Mouse (Mus musculus) MN1 (cell line): ENCODE measurements around the gene Aco2.
A peak's percentile ranks its signal among the peaks of the same experiment; 100 is the strongest.

ENCODE experiments used
- DNase-seq: peaks from one replicate; pipeline ENCODE4 v3.0.0-alpha.2; 2016; ENCODE audit warnings: low spot score

Gene Aco2

DNA sequence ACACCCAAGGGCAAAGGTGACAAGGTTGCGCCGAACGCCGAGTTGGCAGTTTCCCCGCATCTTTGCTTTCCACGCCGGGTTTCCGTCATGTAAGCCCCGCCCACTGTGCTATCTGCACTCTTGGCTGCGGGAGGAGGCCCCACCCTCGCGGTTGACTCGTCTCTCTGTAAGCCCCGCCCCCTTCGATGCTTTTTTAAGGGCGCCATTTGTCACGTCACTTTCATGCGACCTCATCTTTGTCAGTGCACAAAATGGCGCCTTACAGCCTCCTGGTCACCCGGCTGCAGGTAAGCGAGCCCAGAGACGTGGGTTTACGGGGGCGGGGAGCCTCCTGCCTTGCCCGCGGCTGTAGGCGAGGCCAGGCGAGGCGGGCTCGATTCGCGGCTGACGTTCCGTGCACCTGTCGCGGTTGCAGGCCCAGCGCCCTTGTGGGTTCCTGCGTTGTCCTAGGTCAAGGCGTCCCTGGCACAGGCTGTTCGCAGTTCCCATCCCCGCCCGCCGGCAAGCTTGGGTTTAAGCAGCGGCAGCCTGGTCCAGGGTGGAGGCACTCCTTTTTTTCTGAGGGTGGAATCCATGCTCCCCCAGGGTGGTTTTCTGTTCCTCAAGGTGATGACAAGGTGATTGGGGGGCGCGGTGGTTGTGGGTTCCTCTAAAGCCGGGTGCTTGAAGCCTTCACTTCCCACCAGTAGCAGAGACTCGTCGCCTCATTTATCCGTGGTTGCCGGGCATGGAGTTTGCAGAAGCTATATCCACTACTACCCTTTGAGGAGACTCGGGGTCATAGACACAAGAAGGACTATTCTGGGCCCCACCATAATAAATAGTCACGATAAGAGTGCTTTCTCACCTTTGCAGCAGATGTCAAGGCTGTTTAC, at the start of gene Aco2:
Gene Aco2 (plus strand): TSS at position 48 of the 875 bp plus-strand sequence.
- peak; percentile 100 for DNase-seq

DNA sequence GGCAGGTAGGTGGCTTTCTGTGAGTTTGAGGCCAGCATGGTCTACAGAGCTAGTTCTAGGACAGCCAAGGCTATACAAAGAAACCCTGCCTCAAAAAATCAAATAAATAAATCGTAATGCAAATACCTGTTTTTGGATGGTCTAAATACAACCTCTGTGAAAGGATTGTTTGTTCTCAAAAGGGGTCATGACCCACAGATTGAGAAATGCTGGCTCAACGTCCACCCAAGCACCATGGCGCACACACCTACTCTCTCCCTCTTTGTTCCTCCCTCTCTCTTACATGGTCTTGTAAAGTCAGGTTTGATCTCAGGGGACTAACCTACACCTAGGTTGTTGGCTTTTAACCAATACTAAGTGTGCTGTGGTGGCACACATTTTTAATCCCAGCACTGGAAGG, 49.5 kb upstream of the Aco2 start:
- no peak for DNase-seq

DNA sequence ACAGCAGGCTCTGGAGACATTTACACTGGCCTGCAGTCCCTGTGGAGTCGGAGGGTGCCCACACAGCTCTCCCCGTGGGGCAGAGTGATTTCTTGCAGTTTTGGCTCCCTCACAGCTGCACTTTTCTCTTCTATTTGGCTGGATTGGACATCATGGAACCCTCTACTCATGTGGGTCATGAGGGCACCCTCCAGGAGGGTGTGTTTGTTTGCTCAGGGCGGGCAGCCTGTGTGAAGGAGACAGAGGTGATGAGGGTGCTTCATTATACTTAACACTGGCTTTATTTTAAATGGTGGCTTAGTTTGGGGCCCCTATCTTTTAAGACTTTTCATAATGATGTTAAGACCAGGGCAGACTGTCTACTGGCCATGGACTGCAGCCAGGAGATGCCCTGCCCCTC, 47.3 kb upstream of the Aco2 start:
- DNase-seq = no peak

DNA sequence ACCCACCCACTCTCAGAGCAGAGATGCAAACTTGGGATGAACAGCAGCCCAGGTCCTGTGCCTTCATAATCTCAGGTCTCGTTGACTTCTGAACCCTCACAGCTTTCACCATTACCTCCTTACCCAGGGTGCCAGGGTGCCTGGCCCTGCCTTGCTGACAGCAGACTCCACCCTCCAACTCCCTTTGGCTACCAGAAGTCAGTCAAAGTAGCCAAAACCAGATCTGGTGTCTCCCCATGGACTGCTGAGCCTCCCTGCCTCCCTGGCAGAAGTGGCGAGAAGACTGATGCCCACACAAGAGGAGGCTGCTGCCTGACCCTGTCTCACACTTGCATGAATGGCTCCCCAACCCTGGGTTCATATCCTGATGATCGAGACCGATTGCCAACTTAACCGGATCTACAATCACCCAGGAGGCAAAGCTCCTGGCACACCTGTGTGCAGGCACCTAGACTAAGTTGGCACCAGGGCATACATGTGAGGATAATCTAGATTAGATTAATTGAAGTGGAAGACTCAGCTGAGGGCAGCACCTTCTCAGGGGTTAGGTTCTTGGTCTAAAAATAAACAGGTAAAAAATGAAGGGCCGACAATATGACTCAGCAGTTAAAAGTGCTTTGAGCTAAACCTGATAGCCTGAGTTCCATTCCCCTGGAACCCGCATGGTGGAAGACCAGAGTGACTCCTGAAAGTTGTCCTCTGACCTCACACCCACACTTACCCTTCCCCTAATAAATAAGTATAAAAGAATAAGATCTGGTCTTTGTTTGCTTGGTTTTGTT, 43.5 kb upstream of the Aco2 start:
- no peak for DNase-seq

DNA sequence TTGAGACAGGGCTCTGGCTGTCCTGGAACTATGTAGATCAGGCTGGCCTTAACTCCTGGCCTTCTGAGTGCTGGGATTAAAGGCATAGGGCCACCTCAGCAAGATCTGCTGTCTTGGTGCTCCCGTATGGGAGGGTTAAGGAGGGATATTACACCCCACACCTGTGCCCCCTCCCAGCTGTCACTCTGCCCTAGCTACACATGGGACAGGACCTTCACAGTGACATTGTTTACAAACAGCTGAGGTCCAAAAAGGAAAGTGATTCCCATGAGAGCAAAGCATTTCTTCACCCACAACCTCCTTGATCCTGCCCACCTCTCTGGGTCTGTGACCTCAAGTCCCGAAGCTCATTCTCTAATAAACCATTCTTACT, 42.9 kb upstream of the Aco2 start:
- no peak for DNase-seq

DNA sequence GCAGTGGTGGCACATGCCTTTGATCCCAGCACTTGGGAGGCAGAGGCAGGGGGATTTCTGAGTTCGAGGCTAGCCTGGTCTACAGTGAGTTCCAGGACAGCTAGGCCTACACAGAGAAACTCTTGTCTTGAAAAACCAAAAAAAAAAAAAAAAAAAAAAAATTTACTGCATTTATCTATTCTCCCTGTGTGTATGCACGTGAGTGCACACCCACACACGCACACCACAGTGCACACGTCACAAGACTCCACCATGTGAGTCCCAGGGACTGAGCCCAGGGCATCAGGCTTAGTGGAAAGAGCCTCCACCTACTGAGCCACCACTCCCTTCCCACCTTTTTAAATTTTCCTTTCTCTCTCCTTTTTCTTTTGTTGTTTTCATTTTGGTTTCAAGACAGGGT, 41.6 kb upstream of the Aco2 start:
- DNase-seq = no peak

DNA sequence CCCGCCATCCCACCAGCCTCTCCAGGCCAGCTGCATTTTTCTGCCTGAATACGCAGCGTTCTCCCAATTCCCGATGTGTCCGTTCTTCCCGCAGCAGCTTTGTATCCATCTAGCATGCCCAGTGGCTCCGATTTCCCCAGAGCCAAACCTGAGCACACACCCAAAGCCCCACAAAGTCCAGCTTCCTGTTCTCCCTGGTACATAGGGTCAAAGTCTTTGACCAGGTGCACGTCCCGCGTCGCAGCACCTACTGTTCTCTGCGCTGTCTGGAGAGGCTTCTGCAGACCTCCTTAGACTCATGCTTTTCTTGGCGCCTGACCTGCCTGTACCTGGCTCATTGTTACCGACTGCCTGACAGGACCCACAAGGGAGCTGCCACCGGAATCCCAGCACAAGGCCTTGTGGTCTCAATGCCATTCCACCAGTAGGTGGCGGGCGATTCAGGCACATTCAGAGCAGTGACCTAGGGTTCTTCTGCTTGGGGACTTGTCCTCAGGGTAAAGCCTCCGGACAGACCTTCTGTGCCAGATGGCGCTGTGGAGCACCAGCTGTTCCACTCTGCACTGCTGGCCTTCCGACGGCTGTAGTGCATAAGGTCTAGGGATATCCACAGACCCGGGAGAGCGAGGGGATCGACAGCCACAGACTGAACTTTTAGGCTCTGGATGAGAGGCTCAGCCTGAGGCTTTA, 40.8 kb upstream of the Aco2 start:
- DNase-seq = peak; percentile 97

DNA sequence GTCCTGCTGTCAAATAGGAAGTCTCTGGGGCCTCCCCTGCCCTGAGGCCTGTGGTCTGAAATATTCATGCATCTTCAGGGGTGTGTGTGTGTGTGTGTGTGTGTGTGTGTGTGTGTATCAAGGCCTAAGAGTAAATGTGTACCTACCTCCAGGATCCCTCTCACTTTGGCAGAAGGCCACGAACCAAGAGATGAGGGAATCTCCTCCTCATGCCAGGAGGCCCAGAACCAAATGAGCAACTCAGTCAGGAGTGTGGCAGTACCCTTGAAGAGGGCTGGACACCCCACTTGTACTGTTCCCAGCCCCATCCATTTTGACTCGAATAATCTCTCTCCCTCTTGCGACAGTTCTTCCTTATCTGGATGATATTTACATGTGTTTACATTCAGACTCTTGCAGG, 39.9 kb upstream of the Aco2 start:
- no peak for DNase-seq

DNA sequence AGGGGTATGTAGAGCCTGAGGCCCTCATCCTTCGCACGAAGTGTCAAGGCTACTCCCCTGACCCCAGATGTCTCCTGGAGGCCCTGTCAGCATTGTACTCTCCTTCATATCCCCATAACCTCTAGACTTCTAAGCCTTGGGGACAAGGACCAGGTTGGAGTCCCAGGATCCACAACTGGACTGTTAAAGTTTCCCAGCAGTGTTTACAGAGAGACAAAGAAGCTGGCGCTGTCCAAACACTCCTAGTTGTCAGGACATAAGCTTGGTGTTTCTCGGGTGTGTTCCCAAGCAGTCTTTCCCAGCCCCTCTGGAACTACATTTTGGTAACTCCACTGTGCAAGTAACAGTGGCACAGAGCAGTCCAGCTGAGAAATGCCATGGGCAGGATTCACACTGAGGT, 38.6 kb upstream of the Aco2 start:
- no peak for DNase-seq

DNA sequence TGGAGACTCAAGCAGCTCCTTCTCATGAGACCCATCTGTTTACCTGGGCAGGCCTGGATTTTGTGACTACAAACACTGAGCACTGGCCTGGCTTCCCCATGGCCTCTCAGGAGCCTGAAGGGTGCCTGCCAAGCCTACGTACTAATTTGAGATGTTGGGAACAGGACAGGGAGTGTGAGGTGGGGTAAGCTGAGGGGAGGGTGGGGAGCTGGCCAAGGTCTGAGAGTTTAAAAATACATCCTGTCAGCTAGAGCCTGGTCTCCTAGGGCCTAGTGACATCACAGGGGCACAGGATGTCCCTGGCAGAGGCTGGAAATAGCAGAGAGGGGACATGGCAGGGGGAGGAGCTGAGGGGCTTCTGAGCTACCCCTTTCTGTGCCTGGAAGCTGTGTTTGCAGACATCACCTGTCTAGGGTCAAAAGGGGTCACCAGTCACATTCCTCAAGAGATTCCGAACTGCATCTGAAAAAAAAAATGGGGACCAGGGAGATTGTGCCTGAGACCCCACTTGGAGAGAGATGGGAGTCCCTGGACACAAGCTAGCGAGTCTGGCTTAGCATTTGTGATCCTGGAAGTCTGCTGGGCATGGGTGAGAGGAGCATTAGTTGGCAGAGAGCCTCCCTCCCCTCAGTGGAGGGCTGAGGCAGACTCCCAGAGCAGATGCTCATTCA, 37.8 kb upstream of the Aco2 start:
- DNase-seq = no peak

DNA sequence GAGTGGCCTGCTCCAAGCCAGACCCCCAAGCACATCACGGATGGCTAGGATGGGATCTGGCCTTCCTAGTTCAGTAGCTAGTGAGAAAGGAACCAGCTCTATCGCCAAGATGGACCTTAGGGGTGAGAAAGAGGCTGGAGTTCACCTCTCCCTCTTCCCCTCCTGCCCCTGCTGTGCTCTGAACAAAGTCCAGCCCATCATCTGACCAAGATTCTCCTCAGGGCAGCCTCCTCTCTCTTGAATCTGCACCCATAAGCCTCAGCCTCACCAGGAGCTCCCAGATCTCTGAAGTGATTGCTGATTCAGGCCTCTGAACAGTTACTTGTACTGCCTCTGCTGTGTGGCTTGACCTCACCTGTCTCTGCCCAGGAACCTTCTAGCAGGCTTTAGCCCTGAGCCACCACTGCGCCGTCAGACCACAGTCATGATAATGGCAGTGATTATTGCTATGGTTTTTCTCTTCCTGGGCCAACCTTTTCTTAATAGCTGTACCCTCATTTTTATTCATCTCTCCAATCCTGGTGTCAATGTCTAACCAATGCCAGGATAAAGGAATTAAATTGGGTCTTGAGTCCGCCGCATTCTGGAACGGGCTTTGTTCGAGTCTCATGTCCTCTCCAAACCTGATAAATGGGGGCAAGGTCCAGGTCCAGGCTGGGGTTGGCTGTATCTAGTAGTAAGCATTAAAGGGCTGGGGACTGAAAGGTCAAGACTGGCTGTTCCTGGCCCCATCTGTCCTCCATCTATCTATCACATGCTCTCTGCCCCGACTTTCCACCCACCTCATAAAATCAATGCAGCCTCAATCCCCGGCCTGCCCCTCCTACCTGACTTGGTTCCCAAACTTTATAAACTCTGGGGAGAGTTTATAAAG, 36.9 kb upstream of the Aco2 start:
- no peak for DNase-seq

DNA sequence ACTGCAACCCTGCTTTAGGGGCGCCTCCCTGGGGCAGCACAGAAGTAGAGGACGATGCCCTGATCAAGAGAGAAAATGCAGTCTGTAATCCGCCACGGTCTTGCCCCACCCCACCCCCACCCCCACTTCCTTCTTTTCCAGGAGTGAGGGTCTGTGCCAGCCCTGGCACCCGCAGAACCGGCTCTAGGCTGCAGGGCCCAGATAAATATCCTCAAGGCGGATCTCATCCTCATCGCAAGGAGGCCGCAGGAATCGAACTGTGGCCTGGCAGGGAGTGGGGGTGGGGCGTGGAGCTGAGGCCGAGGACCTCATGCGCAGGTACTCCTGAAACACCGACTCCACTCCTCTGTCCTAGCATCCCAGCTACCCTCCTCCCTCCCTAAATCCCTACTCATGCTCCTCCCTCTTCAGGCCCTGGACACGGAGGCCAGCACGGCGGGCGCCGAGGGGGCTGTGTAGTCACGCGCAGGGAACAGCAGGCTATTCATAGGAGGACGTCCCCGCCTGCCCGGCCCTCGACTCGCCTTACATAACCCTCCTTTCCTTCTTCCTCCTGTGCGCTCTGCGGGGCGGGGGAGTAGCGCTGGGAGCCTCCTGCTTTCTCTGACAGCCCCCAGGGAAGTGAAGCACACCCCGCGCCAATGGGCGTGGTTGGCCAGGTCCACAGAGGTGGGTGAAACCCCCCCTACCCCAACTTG, 35.8 kb upstream of the Aco2 start:
- DNase-seq = no peak

DNA sequence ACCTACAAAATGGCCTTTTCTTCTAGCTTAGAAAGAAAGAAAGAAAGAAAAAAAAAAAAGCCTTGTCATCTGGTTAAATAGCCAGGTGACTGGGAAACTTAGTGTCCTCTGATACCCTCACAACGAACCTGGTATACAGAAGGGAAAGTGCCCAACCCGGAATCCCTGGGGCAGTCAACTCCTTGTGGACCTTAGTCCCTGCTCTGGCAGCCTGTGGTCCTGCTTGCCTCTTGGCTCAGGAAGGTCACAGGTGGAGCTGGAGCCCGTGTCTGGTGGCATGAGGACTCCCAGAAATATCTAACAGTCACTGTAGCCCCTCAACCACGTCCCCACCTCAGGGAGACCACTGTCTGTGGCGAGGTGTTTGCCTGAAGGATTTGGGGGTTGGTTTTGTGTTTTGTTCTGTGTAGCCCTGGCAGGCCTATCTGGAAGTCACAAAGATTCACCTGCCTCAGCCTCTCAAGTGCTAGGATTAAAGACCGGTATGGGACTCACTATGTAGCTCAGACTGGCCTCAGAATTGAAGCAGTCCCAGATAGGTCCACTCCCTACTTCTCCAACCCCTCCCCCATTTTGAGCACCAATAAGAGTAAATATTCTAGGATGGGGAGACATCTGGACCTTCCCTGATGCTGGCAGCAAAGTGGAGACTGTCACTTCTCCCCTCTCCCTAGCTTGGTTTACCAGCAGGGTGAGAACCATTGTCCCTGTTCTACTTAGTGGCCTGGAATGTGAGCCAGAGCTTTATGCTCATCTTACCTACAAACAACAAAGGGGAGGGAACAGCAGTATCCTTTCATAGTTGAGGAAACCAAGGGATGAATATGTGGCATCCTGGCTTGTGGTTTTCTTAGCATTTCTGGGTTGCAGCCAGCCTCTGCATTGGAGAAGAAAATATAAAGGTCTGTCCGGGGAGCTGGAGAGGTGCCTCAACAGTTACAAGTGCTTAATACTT, 34.9 kb upstream of the Aco2 start:
- no peak for DNase-seq

DNA sequence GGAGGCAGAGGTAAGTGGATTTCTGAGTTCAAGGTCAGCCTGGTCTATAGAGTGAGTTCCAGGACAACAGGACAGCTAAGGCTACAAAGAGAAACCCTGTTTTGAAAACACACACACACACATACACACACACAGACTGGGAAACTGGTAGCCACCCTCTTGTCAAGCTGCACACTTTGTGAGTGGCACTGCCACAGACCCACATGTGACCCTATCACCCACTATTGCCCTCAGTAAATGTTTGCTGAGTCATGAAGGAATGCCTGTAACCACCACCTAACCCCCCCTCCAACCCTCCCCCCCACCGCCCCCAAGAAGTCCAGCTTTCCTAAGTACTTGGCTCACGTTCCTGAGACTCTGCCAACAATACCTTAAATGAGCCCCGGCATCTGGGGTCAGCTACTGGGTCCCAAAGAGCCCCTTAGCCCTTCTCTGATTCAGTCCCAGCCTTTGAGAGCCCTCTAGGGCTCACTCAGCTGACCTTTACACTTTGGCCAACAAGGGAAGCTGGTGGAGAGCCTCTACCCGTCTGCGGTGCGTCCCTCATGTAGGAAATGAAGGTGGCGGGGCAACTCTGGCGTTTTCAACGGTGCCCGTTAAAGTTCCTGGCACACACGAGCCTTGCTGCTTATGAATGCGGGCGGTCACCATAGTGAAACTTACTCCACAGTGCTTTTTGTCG, 33.4 kb upstream of the Aco2 start:
- no peak for DNase-seq

DNA sequence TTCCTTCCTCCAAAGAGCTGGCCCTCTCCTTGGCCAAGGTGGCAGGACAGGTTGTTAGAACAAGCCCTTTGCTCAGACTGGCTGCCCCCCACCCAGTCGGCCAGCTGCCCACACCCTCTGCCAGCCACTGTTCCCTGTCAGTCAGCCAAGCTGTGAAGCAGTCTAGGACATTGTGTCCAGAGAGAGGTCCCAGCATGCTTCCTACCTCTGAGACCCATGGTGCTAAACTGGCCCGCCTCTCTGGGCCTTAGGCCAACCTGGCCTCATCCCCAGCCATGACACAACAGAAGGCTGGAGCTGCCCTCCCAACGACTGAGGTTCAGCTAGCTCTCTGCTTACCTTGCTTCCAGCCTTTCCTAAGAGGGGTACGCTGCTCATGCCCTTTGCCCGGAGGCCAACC, 32.5 kb upstream of the Aco2 start:
- DNase-seq = peak; percentile 90

DNA sequence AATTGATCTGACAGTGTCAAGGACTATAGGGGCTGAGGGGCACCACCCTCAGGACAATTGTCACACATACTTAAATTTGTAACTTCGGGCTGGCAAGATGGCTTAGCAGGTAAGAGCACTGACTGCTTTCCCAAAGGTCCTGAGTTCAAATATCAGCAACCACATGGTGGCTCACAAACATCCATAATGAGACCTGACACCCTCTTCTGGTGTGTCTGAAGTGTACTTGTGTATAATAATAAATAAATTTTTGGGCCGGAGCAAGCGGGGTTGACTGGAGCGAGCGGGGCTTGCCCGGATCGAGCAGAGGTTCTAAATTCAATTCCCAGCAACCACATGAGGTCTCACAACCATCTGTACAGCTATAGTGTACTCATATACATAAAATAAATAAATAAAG, 31.8 kb upstream of the Aco2 start:
- no peak for DNase-seq

DNA sequence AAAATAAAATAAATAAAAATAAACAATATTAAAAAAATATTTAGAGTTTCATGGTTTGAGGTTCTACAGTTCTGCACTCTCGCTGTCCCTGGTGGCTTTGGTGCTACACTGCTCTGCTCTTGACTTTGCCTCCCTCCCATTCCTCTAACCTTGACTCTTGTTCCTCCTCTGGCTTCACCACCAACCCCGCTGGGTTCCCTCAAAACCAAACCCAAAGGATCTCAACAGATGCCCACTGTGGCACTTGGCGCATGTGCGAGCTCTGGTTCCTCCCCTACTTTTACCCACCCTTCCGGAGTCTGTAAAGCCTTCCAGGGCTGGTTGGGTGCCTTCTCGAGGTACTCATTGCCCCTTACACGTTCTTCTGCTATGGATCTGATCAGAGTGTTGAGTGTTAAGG, 29.8 kb upstream of the Aco2 start:
- DNase-seq = no peak

DNA sequence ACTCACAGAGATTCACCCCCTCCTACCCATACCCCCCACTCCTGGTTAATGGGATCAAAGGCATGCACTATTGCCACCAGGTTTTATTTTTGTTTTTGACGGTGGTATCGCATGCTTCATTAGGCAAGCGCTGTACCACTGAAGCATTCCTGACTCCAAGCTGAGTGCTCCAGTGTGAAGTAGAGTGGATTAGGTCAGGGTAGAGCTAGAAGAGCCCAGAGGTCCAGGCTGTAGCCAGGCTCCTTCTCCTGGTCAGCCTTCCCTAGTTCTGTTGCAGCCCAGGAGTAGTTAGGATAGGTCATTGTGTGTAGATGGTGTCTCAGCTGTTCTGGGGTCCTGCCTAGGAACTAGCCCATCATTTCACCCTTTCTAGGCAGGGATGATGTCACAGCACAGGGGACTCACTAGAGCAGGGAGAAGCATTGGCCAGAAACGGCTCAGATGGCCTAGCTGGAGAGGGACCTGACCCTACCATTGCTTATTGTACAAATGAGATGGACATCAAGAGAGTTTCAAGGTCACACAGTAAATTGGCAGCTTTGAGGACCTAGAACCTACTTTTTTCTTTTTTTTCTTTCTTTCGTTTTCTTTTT, 27.0 kb upstream of the Aco2 start:
- no peak for DNase-seq

DNA sequence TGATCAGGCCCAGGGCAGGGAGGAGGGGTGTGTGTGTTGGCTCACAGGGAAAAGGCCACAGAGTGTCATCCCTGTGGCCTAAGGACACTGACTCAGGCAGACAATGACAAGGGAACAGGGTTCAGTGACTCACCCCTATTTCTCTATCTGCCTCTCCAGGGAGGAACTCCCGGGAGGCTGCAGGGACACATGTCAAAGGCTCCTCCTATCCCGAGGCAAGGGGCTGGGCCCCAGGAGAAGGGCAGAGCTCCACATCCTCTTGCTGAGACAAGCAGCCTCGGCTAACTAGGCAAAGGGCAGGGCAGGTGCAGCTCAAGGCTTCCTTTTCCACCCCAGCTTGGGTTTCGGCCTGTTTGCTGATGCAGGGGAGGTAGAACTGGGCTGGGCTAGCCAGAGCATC, 26.4 kb upstream of the Aco2 start:
- DNase-seq = peak; percentile 92
